Mouse (Mus musculus): Measurements from ENCODE around the gene Gm37240. TPM values are rescaled to one million over a fixed set of nuclear protein-coding genes. Genes with fewer than 3 reads are reported as not detected.

The Gm37240 gene
- polyA plus RNA-seq, 1 experiment: not detected

- TF ChIP-seq POLR2A (IDR thresholded peaks at IDR 0.05; ENCODE audit: borderline replicate concordance, low read depth, low read length) (no peak), CTCF (IDR thresholded peaks at IDR 0.05; ENCODE audit: low read depth, low read length) (no peak)
- Histone ChIP-seq H3K27ac (ENCODE audit: insufficient read depth, low read depth, low read length) (no peak overlapping the region), H3K4me1 (ENCODE audit: control insufficient read depth, insufficient read depth, low read length) (no peaks in the 10 kb centered on the region), H3K4me3 (ENCODE audit: insufficient read depth, low read length) (no peak overlapping the region)
Observed at GRCm38 (mm10) chr3:85029141-85029540, 858.2 kb downstream of the Gm37240 start.

- no peak for TF ChIP-seq POLR2A (IDR thresholded peaks at IDR 0.05; ENCODE audit: borderline replicate concordance, low read depth, low read length)
- TF ChIP-seq CTCF (IDR thresholded peaks at IDR 0.05; ENCODE audit: low read depth, low read length): no peak
- Histone ChIP-seq H3K27ac (ENCODE audit: insufficient read depth, low read depth, low read length) (no peak overlapping the region), H3K4me3 (ENCODE audit: insufficient read depth, low read length) (no peak overlapping the region), H3K4me1 (ENCODE audit: control insufficient read depth, insufficient read depth, low read length) (no peaks in the 10 kb centered on the region)
Observed at GRCm38 (mm10) chr3:85024817-85025705, 862.3 kb downstream of the Gm37240 start.

GRCm38 (mm10) chr3:85024237-85024636 lies 863.1 kb downstream of the Gm37240 start:
- TF ChIP-seq CTCF (IDR thresholded peaks at IDR 0.05; ENCODE audit: low read depth, low read length): no peak
- TF ChIP-seq POLR2A (IDR thresholded peaks at IDR 0.05; ENCODE audit: borderline replicate concordance, low read depth, low read length): no peak
- Histone ChIP-seq H3K27ac (ENCODE audit: insufficient read depth, low read depth, low read length) (no peak overlapping the region), H3K4me3 (ENCODE audit: insufficient read depth, low read length) (no peak overlapping the region), H3K4me1 (ENCODE audit: control insufficient read depth, insufficient read depth, low read length) (no peaks in the 10 kb centered on the region)

- Histone ChIP-seq H3K4me3 (ENCODE audit: insufficient read depth, low read length) (no peak overlapping the region), H3K27ac (ENCODE audit: insufficient read depth, low read depth, low read length) (no peak overlapping the region), H3K4me1 (ENCODE audit: control insufficient read depth, insufficient read depth, low read length) (no peaks in the 10 kb centered on the region)
- TF ChIP-seq POLR2A (IDR thresholded peaks at IDR 0.05; ENCODE audit: borderline replicate concordance, low read depth, low read length) (no peak), CTCF (IDR thresholded peaks at IDR 0.05; ENCODE audit: low read depth, low read length) (no peak)
Observed at GRCm38 (mm10) chr3:85022800-85023199, 864.5 kb downstream of the Gm37240 start.

- Histone ChIP-seq H3K4me3 (ENCODE audit: insufficient read depth, low read length) (no peak overlapping the region), H3K4me1 (ENCODE audit: control insufficient read depth, insufficient read depth, low read length) (no peaks in the 10 kb centered on the region), H3K27ac (ENCODE audit: insufficient read depth, low read depth, low read length) (no peak overlapping the region)
- TF ChIP-seq CTCF (IDR thresholded peaks at IDR 0.05; ENCODE audit: low read depth, low read length): no peak
- TF ChIP-seq POLR2A (IDR thresholded peaks at IDR 0.05; ENCODE audit: borderline replicate concordance, low read depth, low read length): no peak
Observed at GRCm38 (mm10) chr3:85021816-85022215, 865.5 kb downstream of the Gm37240 start.

GRCm38 (mm10) chr3:85020137-85020536 lies 867.2 kb downstream of the Gm37240 start:
- no peaks in the 10 kb centered on the region for H3K4me1 ChIP-seq (ENCODE audit: control insufficient read depth, insufficient read depth, low read length)
- no peak overlapping the region for H3K27ac ChIP-seq (ENCODE audit: insufficient read depth, low read depth, low read length)
- no peak overlapping the region for H3K4me3 ChIP-seq (ENCODE audit: insufficient read depth, low read length)
- no peak for TF ChIP-seq POLR2A (IDR thresholded peaks at IDR 0.05; ENCODE audit: borderline replicate concordance, low read depth, low read length)
- no peak for TF ChIP-seq CTCF (IDR thresholded peaks at IDR 0.05; ENCODE audit: low read depth, low read length)

- H3K27ac ChIP-seq (ENCODE audit: insufficient read depth, low read depth, low read length): no peak overlapping the region
- TF ChIP-seq POLR2A (IDR thresholded peaks at IDR 0.05; ENCODE audit: borderline replicate concordance, low read depth, low read length) (no peak), CTCF (IDR thresholded peaks at IDR 0.05; ENCODE audit: low read depth, low read length) (no peak)
- H3K4me3 ChIP-seq (ENCODE audit: insufficient read depth, low read length): no peak overlapping the region
- no peaks in the 10 kb centered on the region for H3K4me1 ChIP-seq (ENCODE audit: control insufficient read depth, insufficient read depth, low read length)
Observed at GRCm38 (mm10) chr3:85015667-85016066, 871.7 kb downstream of the Gm37240 start.

- Histone ChIP-seq H3K27ac (ENCODE audit: insufficient read depth, low read depth, low read length) (no peak overlapping the region), H3K4me3 (ENCODE audit: insufficient read depth, low read length) (no peak overlapping the region), H3K4me1 (ENCODE audit: control insufficient read depth, insufficient read depth, low read length) (no peaks in the 10 kb centered on the region)
- TF ChIP-seq CTCF (IDR thresholded peaks at IDR 0.05; ENCODE audit: low read depth, low read length): no peak
- TF ChIP-seq POLR2A (IDR thresholded peaks at IDR 0.05; ENCODE audit: borderline replicate concordance, low read depth, low read length): no peak
Observed at GRCm38 (mm10) chr3:85012889-85013288, 874.4 kb downstream of the Gm37240 start.

- no peak for TF ChIP-seq POLR2A (IDR thresholded peaks at IDR 0.05; ENCODE audit: borderline replicate concordance, low read depth, low read length)
- no peak for TF ChIP-seq CTCF (IDR thresholded peaks at IDR 0.05; ENCODE audit: low read depth, low read length)
- no peak overlapping the region for H3K27ac ChIP-seq (ENCODE audit: insufficient read depth, low read depth, low read length)
- H3K4me1 ChIP-seq (ENCODE audit: control insufficient read depth, insufficient read depth, low read length): no peaks in the 10 kb centered on the region
- H3K4me3 ChIP-seq (ENCODE audit: insufficient read depth, low read length): no peak overlapping the region
Observed at GRCm38 (mm10) chr3:85005257-85005656, 882.1 kb downstream of the Gm37240 start.

GRCm38 (mm10) chr3:84988880-84989279 lies 898.4 kb downstream of the Gm37240 start:
- H3K4me3 ChIP-seq (ENCODE audit: insufficient read depth, low read length): no peak overlapping the region
- TF ChIP-seq CTCF (IDR thresholded peaks at IDR 0.05; ENCODE audit: low read depth, low read length) (no peak), POLR2A (IDR thresholded peaks at IDR 0.05; ENCODE audit: borderline replicate concordance, low read depth, low read length) (no peak)
- no peaks in the 10 kb centered on the region for H3K4me1 ChIP-seq (ENCODE audit: control insufficient read depth, insufficient read depth, low read length)
- H3K27ac ChIP-seq (ENCODE audit: insufficient read depth, low read depth, low read length): no peak overlapping the region

Data from bone marrow macrophage, adult 2 months (primary cell).